Mouse (Mus musculus): ENCODE results near the gene Dcaf6.

Dcaf6 gene

DNA sequence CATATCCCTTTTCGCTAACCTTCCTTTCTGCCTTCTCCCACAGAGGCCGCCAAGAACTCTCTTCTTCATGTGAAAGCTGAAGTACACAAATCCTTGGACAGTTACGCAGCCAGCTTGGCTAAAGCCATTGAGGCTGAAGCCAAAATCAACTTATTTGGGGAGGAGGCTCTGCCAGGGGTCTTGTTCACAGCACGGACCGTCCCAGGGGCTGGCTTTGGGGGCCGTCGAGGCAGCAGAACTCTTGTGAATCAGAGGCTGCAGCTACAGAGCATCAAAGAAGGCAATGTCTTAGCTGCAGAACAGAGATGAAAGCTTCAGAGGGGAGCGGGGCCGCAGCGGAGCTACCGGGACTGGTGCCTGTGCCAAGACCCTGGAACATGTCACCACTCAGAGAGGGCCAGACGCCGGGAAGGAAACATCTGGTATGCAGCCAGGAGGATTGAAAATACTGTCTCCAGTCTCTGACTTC, 138.8 kb downstream of the Dcaf6 start:
- no peak for DNase-seq (ENCODE audit: low spot score)

DNA sequence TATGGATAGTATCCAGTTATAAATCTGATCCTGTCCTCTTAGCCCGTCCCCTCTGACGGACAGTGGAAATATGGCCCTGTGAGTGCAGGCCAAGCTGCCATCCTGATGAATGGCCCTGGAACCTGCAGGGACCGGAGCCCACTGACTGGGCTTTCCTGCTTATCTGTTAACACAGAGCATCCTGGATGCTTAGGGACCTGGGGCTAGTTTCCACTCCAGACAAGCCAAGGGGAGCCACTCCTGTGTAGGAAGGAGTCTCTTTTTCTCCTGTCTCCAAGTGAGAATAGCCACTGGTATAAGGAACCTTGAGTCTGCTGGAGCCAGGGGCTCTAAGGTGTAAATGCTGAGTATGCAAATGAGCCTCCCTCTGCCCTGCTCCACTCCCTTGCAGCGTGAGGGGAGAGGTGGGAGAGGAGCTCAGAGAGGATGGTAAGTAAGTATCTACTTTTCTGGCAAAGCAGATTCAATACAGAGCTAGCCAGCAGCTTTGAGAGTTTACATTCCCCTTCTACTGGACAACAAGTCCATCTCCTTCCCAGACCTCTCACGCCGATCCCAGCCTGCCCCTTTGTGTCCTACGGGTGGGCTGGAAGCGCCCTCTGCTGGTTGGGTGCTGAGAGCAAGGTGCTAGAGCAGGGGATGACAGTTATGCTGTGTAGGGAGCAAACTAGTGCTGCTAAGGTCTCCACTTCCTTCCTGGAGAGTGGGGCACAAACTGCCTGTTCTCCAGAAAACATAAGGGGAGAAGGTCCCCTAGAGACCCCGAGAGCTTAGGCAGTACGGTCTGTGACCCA, 139.9 kb downstream of the Dcaf6 start:
- DNase-seq (ENCODE audit: low spot score), result peak; percentile 59

DNA sequence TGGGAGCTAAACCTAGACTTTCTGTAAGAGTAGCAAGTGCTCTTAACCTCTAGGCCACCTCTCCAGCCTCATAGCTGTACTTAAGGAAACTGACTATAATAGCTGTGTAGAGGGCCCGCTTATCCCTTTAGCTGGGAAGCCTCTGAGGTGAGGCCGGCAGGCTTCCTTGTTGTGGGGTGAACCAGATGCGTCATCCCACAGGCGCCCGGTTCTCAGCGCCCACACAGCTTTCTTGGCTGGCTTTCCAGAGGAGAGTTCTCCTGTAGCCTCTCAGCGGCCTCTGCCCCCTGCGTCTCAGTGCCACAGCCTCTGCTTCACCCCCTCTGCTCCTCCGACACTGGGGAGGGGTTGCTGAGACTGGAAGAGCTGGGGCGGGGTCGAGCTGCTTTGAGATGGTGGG, 143.9 kb downstream of the Dcaf6 start:
- no peak for DNase-seq (ENCODE audit: low spot score)

DNA sequence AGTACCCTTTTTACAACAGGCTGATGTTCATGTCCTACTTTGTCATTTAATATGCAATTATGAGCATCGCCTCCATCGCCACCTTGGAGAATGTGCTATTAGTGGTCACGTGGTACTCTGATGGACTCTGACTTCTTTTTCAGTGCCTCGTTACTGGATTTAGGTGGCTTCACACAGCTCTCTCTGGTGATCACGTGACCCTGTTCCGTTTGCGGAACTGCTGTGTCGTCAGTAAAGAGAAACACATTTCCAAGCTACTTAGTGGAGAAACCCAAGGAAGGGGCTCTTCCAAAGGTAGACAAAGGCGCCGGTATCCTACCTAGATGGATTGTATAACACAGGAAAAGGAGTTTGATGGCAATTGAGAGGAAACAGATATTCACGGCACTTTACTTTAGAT, 152.1 kb downstream of the Dcaf6 start:
- no peak for DNase-seq (ENCODE audit: low spot score)

DNA sequence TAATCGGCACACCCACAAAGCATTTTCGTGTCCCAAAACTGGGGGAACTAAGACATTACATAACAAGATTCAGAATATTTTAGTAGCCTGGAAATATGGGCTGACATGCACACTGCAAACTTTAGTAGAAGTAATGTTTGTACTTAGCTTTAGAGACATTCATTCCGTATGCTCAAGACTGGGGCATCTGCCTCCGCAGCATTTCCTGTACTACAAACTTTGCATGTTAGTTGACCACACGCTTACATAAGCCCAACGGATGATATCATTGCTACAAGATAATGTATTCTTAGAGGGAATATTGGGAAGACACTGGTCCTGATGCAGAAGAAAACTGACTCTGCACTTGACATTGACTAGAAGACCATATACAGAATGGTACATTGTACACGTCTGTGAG, 155.9 kb downstream of the Dcaf6 start:
- DNase-seq (ENCODE audit: low spot score), result no peak

DNA sequence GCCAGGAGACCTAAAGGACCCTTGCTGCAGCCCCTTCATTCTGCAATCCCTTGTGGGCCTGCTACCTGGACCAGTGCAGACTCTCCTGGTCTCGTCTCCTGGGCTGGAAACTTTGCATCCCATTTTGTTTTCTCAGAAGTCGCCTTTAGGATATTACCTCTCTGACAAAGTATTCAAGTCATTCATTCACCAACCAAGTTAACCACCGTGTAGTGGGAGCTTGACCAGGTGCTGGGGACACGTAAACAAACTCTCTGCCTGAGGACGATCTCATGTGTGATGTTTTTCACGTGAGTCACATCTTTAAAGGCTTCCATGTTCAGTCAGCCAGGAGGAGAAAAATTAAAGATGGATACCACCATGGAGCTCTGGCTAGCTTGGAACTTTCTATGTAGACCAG, 157.1 kb downstream of the Dcaf6 start:
- DNase-seq (ENCODE audit: low spot score), result no peak

DNA sequence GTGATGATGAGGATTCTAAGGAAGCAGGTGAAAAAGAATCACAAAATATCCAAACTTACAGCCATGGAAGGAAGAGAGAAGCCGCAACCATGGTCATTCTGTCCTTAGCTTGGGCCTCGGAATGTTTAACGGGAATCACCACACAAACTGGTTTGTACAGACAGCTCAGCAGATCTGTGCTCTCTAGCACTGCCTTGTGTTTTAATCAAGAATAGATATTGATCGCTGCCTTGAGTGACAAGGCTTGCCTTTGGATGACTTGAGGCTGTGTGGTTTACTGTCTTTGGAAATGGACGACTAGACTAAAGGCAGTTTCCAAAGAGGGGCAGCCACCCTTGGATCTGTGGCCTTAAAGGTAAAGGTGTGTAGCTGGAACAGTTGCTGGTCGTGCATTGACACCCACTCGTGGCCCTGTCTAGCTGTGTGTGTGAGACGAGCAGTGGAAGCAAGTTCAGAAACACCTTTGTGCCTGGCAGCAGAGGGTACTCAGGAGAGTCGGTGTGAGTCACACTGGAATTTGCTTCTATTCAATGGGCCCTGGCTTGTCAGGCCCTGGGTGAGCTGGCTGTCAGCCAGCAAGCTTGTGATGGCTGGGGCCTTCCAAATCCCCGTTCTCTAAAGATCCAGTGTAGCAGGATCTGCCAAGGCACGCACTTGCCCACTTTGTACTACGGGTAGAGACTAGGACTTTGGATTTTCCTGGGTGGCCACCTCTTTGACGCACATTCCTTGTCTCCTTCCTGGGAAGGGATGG, 157.6 kb downstream of the Dcaf6 start:
- DNase-seq (ENCODE audit: low spot score), result peak; percentile 22

DNA sequence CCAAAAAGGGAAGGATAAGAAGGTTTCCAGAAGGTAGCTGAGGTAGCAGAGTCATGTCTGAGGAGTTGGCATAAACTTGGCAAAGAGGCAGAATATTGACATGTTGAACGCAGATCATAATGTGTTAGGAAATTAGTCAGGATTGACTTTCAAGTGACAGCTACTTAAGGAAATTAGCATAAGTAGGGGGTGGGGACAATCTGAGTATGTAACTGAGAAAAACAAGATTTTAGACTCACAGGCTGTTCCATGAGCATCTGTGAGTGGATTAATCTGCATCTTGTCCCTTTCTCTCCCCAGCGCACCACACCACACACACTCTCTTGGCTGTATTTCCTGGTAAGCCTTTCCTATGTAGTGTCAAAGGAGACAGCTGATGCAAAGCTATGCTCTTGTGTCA, 158.7 kb downstream of the Dcaf6 start:
- no peak for DNase-seq (ENCODE audit: low spot score)

DNA sequence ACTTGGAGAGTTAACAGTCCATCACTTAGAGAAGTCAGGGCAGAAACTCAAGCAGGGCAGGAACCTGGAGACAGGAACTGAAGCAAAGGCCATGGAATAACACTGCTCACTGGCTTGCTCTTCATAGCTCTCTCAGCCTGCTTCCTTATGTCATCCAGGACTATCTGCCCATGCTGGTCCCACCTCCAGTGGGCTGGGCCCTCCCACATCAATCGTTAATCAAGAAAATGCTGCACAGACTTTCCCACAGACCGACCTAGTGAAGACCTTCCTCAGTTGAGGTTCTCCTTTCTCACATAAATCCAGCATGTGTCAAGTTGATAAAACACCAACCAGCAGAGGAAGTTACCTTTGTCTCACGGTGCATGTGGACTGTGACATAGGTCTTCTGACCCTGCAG, 159.2 kb downstream of the Dcaf6 start:
- no peak for DNase-seq (ENCODE audit: low spot score)

DNA sequence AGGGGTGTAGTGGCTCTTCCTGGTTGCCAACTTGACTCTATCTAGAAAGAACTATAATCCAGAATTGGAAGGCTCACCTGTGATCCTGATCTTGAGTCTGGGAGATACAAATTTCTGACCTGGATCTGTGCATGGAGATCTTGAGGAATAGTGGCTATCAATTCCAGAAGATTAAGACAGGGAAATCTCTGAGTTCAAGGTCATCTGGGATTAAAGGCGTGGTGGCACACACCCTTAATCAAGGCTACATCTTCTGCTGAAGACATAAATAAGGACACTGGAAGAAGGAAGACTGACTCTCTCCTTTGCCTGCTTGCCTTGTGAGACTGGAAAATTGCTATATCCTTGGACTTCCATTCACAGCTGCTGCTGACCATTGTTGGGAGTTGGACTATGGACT, 164.8 kb downstream of the Dcaf6 start, which contains the start of gene Gpr161:
Gpr161 (plus strand) TSS at position 301 of the 400 bp plus-strand sequence.
- no peak for DNase-seq (ENCODE audit: low spot score)

DNA sequence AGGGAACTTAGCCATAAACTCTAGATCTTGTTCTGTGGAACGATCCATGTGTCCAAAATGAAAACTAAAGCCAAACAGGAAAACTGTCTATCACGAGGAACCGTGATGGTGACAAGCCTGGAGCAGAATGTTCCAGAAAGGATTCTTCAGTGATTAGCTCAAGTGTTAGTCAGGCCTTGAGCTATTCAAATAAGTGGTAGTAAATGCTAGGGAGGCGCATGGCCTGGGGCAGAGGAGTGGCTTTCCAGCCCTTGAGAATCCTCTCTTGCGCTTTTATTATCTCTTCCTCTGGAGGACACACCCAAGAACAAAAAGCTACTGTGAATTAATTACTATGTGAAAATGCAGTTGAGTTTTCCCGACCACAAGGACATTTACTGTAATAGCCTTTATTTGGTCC, 168.7 kb downstream of the Dcaf6 start:
- DNase-seq (ENCODE audit: low spot score), result no peak

DNA sequence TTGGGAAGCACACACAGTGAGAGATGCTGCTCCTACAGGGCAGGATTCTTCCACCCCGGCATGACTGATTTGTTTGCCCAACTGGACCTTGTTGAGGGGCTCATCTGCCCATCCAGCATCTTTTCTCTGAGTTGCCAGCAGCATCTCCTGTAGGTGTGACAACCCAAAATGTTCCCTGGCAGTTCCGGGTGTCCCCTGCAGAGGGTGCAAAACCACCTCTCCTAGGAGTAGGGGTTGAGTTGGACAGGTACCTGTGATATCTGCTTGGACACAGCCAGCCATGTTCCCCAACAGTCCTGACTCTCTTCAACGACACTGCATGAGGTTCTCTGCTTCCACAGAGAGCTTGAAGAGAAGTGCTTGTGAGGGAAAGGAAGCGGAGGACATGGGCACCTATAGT, 170.4 kb downstream of the Dcaf6 start:
- no peak for DNase-seq (ENCODE audit: low spot score)

DNA sequence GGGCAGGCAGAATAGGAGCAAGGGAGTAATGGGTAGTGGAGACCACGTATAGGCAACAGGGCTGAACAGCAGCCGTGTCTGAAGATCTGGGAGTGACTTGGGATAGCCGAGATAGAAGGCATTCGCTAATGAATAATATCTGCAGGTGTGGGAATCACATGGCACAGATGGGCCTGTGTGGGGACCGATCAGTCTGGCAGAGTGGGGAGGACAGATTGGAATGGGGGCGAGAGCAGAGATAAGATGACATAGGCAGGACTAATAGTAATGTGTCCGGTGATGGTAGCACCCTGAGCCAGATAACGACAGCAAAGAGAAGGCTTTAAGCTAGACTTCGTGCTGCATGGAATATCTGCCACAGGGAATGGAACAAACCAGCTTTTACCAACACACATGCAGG, 172.1 kb downstream of the Dcaf6 start:
- DNase-seq (ENCODE audit: low spot score), result no peak

DNA sequence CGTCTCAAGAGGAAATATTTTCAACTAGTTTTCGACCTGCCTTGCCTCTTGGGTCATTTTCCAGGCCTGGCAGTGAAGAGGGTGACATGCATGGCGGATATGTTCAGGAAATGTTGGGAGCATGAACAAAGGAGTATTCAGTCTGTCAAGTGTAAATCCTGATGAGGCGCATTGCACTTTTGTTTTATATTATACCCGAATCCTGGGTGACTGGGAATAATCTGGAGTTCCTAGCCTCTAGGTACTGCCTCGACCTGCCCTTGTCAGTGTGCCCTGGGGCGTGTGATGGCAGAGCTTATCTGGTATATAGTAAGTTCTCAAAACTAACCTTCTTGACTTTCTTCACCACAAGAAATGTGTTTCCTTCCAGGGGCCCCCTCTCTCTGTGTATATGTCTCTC, 176.2 kb downstream of the Dcaf6 start:
- DNase-seq (ENCODE audit: low spot score), result no peak

DNA sequence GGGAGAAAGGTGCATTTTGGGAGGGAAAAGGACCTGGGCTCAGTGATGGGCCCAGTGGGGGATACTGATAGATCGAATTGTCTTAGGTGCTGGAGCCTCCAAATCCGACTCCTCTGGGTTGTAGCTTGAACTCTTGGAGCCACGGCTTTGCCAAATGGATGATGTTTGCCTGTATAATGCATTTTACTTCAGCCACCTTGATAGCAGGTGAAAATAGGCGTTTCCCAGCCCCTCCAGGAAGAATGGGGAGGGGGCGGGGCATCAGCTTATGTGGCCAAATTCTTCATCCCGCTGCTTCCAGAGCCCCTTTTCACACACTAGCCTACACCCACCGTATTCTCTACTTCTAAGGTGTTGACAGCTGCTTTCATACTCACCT, 177.3 kb downstream of the Dcaf6 start:
- DNase-seq (ENCODE audit: low spot score), result no peak

DNA sequence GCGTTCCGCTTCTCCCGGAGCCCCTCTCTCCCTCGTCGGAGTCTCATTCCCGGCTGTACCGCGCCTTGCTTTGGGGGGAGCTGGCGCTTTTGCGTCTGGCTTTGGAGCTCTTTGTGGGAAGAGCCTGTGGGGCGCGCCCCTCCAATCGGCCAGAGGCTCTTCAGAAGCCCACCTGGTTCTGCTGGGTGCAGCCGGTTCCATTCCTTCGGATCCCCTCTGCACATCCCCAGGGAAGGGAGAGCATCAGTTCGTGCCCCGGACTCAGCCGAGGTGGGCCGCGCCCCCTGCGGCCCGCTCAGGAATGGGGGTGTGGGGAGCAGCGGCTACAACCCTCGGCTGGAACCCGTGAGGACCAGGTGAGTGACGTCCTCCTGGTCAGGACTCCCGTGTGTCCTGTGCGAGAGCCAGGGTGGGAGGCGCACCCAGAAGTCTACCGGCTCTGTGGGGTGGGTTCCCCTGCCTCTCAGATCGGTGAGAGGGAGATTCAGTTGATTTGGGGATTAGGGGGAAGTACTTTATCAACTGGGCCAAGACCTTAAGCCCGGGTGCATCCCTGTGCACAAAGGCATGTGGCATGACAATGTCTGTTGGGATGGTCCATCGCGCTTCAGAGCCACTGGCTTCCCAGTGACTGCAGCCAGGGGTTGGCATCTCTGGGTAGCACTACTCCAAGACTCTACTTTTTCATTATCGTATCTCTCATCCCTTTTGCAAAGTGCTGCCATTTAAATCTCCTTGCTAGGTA, 177.9 kb downstream of the Dcaf6 start:
- no peak for DNase-seq (ENCODE audit: low spot score)

DNA sequence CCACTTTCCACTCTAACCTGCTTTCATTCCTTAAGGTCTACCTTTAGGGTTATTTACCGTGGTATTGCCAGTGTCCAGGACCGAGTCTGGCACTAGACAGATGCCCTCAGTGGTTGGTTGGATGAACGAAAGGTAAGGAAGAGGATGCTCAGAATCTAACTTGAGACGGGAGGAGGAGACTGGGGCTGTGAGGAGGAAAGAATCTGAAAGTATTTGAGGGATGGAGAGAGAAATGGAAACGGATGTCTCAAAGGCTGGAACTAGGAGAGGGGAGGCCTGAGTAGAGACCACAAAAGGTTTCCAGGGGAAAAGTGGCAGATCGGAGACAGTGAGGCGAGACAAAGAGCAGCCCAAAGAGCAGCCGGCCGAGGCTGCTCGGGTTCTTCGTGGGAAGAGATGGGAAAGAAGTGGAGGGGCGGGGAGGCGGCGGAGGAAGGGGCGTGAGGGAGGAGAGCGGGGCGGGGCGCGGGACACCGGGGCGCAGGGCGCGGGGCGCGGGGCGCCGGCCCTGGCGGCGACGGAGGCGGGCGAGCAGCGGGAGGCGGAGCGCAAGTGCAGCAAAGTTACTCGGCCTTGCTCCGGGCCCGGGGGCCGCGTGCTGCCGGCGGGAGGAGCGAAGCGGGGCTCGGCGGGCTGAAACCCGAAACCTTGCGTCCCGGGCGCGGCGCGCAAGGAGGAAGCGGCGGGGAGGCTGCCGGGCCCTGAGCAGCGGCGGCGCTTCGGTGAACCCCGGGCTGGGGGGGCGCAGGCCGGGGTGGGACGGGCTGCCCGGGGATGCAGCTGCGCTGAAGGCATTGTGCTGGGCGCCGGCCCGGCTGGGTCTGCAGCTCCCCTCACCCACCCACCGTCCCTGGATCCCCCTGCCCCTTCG, 178.7 kb downstream of the Dcaf6 start:
- no peak for DNase-seq (ENCODE audit: low spot score)

DNA sequence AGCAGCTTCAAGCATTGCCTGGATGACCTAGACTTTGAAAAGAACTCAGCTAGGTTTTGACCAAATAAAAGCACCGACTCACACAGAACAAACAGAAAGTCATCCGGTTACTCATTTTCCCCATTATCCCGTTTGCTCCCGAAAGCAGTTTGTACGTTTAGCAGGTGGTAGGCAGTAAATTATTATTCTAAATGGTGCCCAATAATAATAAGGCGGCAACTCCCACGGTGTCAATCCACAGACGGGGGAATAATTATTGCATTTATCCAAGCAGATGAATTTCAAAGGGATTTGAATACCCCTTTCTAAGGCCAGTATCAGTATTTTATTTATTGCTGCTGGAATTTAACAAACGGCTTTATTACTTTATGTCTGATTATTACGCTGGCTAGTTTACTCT, 179.5 kb downstream of the Dcaf6 start:
- no peak for DNase-seq (ENCODE audit: low spot score)

All from left cerebral cortex, adult 11 months (tissue).